8 mouse cellular contexts compared by ENCODE assay signal in genomic region chr7:131362615-131363300, GRCm38 (mm10). TPM values are rescaled to one million over a fixed set of nuclear protein-coding genes. Genes with fewer than 3 reads are reported as not detected.
DNase-seq lines count a peak whose midpoint lies in the region; ATAC-seq lines count a peak whose summit lies in the region.

TSS of gene 2310057M21Rik (minus strand) at chr7:131362759.

- peak within 1 kb of the TSS; percentile 86 for H3K4me3 ChIP-seq in hindbrain, embryonic 13.5 days

- peaks cover 15% of the 10 kb centered on the region for H3K36me3 ChIP-seq in hindbrain, embryonic 13.5 days

- peak within 1 kb of the TSS; percentile 90 for H3K9ac ChIP-seq in hindbrain, embryonic 13.5 days

- DNase-seq in R1 (ENCODE audit: low read depth, low spot score): peak; percentile 99
- DNase-seq in cerebellum, postnatal 14 days: peak; percentile 97 to 98
- DNase-seq in frontal cortex, postnatal 14 days (ENCODE audit: low spot score in 2 of 2): peak; percentile 89 to 91
- DNase-seq in layer of hippocampus, postnatal 25 days (ENCODE audit: extremely low spot score in 1 of 2, low spot score in 1 of 2): peak; percentile 81 to 85
- DNase-seq in lung, postnatal 25 days (ENCODE audit: low spot score): peak; percentile 95
- DNase-seq in retina, postnatal 7 days (ENCODE audit: low read depth, low spot score): peak; percentile 98
- DNase-seq in urinary bladder, adult 2 months (ENCODE audit: low spot score): peak; percentile 86

- H3K27me3 ChIP-seq in hindbrain, embryonic 13.5 days: 0 out of 2 replicates have a peak, but pooled peaks cover 12% of the 10 kb centered on the region

- peak within 1 kb of the TSS; percentile 85 for H3K4me2 ChIP-seq in hindbrain, embryonic 13.5 days

- H3K27ac ChIP-seq in hindbrain, embryonic 13.5 days: peak within 1 kb of the TSS; percentile 91

- peak; percentile 98 for ATAC-seq in hindbrain, embryonic 13.5 days (ENCODE audit: low FRiP score)

- H3K9me3 ChIP-seq in hindbrain, embryonic 13.5 days: no peaks in the 10 kb centered on the region

- under 1% methylated on average over 55 of the region's 55 CpGs for WGBS in hindbrain, embryonic 13.5 days

- H3K4me1 ChIP-seq in hindbrain, embryonic 13.5 days (replicated peaks): peaks cover 17% of the 10 kb centered on the region

RNA-seq across cellular contexts. Expression of gene 2310057M21Rik, which starts in this region (rescaled TPM):
- polyA plus RNA-seq in hindbrain, embryonic 13.5 days (2015; fragmentation: Nextera tagmentation; extraction: Ambion mirVana): 22.9 and 30.0 TPM in 2 replicates
- total RNA-seq in layer of hippocampus, postnatal 25 days (2021): 10 to 100 TPM; 31.4 to 32.1 TPM
- polyA plus RNA-seq in urinary bladder, adult 2 months (2012; rRNA removed): 7.9 and 8.3 TPM in 2 replicates

Comparison
In these comparisons a context has a peak if more than half of its experiments do, and no peak if none do; other contexts are left out.
1. Peak in every context shown above with its lines: DNase-seq, ATAC-seq, H3K4me3 ChIP-seq and H3K27ac ChIP-seq.